Mouse (Mus musculus): ENCODE data around the gene Pithd1. TPM values are rescaled to one million over a fixed set of nuclear protein-coding genes. Genes with fewer than 3 reads are reported as not detected.
"Not testable (repeated sequence)": the region's sequence is repeated elsewhere in the genome, so short reads cannot be mapped to it uniquely, and the experiment has no call there.

The Pithd1 gene
- total RNA-seq, 2 experiments from 2014 or later = 82.7 to 91.9 TPM

DNA sequence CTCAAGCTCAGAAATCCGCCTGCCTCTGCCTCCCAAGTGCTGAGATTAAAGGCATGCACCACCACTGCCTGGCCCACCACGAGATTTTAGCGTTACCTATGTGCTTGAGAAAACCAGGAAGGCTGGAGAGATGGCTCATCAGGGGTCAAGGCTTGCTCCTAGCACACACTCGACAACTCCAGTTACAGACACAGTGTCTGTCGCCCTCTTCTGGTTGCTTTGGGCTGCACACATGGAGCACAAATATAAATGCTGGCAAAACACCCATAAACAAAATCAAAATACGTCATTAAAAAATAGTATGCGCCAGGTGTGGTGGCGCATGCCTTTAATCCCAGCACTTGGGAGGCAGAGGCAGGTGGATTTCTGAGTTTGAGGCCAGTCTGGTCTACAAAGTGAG is 46.0 kb downstream of the Pithd1 start:
- intact Hi-C loops (cut with DNase I); DNase-seq (ENCODE audit: low spot score in 2 of 2): not testable (repeated sequence)

DNA sequence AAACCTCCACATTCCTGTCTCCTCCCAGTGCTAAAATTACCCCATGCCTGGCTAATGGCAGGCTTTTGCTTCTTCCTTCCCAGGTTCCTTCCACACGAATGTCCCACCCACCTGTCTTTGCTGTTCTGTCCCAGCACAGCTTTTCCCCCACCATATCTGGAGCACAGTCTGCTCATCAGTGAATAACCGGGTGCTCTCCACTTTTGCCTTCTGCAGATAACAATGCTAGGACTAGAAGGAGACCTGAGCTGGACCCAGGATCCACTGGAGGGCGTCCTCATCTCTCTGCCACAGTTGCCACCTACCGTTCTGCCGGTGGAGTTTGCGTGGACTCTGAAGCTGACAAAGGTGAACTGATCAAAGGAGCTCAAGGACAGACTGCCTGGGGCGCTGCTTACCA is 48.2 kb downstream of the Pithd1 start:
- DNase-seq (ENCODE audit: low spot score in 2 of 2) = no peak
- intact Hi-C loops (cut with DNase I) = no loop called here

DNA sequence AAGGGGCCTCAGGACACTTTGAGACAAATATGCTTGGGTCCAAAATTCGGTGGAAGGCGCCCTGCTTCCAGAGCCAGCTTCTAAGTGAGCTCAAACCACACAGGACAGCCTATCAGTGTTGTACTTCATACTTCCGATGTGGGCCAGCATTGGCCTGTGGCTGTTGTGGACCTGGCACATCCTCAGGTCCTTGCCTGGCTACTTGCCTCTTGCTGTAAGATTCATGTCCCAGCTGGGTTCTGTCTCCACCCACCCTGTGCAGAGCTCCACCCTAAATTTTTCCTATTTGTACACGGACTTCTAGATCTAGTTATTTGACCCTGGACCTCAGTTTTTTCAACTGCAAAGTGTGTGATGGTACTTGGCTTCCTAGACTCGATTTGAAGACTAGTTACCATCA is 51.6 kb downstream of the Pithd1 start:
- no peak for DNase-seq (ENCODE audit: low spot score in 2 of 2)
- intact Hi-C loops (cut with DNase I) = no loop called here

DNA sequence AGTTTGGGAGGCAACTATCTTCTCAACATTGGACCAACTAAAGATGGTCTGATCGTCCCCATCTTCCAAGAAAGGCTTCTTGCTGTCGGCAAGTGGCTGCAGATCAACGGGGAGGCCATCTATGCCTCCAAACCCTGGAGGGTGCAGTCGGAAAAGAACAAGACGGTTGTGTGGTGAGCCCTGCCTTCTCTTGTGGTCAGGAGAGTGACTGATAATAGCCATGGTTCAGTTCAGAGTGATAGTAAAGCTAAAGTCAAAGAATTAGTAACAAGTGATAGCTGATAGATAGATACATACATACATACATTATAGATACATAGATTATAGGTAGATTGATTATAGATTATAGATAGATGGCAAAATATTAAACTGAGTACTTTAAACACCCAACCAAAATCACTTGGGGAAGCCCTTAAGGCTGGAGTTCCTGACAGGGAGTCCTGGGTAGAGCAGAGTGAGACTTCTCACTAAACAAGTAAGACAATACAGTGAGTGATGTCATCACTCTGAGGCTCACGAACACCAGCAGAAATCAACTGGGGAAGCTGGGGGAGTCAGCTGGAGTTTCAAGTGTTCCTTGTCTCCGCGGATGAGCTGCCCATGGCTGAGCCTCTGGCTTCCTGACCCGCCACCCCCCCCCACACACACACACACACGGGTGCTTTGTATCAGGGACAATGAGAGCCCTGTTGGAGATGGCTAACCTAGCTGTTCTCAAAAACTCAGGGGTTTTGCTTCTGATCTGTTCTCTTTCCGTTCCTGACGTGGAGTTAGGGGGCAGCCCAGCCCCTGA is 52.2 kb downstream of the Pithd1 start:
- intact Hi-C loops (cut with DNase I) = no loop called here
- DNase-seq (ENCODE audit: low spot score in 2 of 2) = no peak

DNA sequence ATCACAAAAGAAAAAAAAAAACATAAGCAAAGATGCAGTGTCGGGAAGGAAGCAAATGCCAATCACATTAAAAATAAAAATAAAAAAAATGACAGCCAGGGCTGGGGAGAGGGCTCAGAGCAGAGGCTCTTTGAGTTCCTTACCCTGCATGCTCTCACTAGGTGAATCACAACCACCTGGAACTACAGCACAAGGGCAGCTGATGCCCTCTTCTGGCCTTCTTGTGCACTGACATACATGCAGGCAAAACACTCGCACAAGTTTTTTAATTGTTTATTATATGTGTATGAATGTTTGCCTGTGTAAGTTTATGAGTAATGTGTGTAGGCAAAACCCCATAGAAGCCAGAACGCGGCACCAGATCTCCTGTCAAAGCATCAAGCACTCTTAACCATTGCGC is 55.2 kb downstream of the Pithd1 start:
- intact Hi-C loops (cut with DNase I) = loop anchor here (2.0 kb wide), 1 partner anchor 41 kb away; no protein-coding TSS in a partner anchor
- DNase-seq (ENCODE audit: low spot score in 2 of 2) = no peak

DNA sequence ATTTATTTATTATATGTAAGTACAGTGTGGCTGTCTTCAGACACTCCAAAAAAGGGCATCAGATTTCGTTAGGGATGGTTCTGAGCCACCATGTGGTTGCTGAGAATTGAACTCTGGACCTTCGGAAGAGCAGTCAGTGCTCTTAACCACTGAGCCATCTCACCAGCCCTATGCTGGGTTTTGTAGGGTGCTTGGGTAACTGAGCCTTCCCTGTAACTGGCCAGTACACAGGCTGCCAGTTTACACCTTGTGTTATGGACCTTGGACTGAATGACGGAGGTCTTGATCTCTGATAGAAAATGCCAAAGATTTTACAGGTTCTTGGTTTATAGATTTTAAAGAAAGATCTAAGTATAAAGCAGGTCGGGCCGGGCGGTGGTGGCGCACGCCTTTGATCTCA is 56.8 kb downstream of the Pithd1 start:
- DNase-seq (ENCODE audit: low spot score in 2 of 2) = no peak
- intact Hi-C loops (cut with DNase I) = loop anchor here (2.0 kb wide), 1 partner anchor 39 kb away; no protein-coding TSS in a partner anchor

DNA sequence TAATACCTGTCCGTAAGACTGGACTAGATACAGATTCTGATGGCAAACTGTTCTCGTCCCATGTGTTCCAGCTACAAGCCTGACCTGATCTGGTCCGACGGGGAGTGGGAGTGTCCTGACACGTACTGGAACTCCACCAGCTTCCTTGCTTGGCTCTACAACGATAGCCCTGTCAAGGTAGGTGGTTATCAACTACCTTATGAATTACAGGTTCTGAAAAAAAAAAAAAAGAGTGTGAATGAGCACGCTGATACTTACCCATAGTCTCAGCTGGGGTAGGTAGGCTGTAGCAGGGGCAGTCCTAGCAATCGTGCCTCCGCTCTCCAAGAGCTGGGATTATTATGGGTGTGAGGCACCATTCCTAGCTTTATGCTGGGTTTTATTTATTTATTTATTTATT is 57.2 kb downstream of the Pithd1 start:
- no peak for DNase-seq (ENCODE audit: low spot score in 2 of 2)
- intact Hi-C loops (cut with DNase I) = loop anchor here (2.0 kb wide), 1 partner anchor 39 kb away; no protein-coding TSS in a partner anchor

DNA sequence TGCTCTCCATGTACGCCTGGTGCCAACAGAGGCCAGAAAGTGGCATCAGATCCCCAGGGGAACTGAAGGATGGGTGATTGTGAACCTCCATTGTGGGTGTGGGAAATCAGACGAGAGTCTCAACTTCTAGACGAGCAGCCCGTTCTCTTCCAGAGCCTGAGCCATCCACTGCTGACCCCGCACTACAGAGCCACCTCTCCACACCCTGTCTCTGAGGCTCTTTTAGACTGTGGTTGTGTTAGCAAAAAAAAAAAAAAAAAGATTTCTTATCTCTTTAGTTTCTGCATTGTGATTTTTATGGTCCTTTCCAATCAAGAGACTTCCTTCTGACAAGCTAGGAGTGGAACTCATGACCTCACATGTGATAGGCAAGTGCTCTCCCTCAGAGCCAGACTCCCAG is 57.7 kb downstream of the Pithd1 start:
- intact Hi-C loops (cut with DNase I) = no loop called here
- no peak for DNase-seq (ENCODE audit: low spot score in 2 of 2)

DNA sequence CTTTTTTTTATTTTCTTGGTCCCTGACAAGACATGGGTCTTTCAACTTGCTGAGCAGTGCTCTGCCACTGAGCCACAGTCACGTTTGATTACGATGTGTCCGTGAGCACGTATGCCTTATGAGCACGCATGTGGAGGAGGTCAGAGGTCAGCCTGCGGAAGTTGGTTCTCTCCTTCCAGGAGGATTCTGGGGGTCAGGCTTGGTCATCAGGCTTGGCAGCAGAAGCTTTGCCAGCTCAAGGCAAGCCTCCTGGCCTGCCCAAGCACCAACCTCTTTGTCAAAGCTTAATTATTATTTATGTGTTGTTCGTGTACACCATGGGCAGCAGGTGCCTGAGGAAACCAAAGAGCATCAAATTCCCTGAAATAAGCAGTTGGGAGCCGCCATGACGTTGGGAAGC is 58.7 kb downstream of the Pithd1 start:
- no peak for DNase-seq (ENCODE audit: low spot score in 2 of 2)
- intact Hi-C loops (cut with DNase I) = no loop called here

DNA sequence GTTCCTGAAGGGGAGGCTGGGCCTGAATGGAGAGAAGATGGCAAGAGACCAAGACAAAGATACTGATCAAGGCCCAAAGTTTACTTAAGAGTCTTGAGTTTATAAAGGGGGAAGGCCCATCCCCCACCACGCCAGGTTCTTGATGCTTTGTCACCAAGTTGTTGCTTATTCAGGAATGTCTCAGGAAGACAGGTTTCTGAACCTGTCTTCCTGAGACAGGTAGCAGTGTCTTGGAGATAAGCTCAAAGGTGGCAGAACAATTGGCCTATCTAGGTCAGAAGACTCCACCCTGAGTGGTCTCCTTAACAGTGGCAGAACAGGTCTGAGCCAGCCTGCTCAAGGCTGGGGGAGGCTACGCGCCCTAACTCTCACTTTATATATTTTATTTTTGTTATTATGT is 60.2 kb downstream of the Pithd1 start:
- no peak for DNase-seq (ENCODE audit: low spot score in 2 of 2)
- intact Hi-C loops (cut with DNase I) = no loop called here

DNA sequence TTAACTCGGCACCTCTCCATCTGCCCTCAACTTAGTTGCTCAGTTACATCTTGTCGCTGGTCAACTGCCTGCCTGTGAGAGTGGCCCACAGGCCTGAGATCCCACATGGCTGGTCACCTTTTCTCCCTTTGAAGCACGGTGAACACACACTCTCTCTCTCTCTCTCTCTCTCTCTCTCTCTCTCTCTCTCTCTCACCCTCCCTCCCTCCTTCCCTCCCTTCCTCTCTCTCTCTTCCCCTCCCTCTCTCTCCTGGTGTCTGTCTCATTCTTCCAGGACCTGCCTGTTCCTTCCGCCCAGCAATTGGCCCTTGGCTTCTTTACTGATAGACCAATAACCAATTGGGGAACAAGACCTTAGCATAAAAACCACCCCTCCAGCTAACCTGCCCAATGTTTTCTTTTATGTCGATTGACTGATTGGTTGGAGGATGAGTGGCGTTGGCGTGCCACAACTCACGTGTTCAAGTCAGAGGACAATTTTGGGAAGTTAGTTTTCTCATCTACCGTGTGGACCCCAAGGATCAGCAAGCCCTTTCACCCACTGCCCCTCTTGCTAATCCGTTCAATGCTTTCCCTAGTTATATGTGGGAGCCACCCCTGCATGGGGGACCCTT is 60.8 kb downstream of the Pithd1 start:
- no peak for DNase-seq (ENCODE audit: low spot score in 2 of 2)
- intact Hi-C loops (cut with DNase I) = no loop called here

Other genes with a start within 250 kb of the Pithd1 start
- 1 to 10 TPM; 1.5 to 1.8 TPM for gene Myom3, start 227.5 kb downstream of the Pithd1 start, total RNA-seq (2021)
- gene Srsf10, start 131.5 kb downstream of the Pithd1 start, total RNA-seq (2021) = 10 to 100 TPM; 51.3 to 88.9 TPM
- 10 to 100 TPM; 41.2 to 44.6 TPM for gene Pnrc2, start 113.4 kb downstream of the Pithd1 start, total RNA-seq (2021)
- gene Cnr2, start 91.9 kb downstream of the Pithd1 start, total RNA-seq (2021) = under 1 TPM; 0.12 to 0.14 TPM
- gene Fuca1, start 66.5 kb downstream of the Pithd1 start, total RNA-seq (2021) = 10 to 100 TPM; 31.7 to 40.0 TPM
- gene Hmgcl, start 40.8 kb downstream of the Pithd1 start, total RNA-seq (2021) = 10 to 100 TPM; 28.9 to 30.6 TPM
- 10 to 100 TPM; 22.4 to 24.1 TPM for gene Gale, start 23.5 kb downstream of the Pithd1 start, total RNA-seq (2021)
- gene Lypla2, start 14.6 kb downstream of the Pithd1 start, total RNA-seq (2021) = 10 to 100 TPM; 80.0 to 86.1 TPM
- 10 to 100 TPM; 27.7 to 29.4 TPM for gene Eloa, start 34.5 kb upstream of the Pithd1 start, total RNA-seq (2021)
- 100 to 1,000 TPM; 248 to 256 TPM for gene Rpl11, start 66.2 kb upstream of the Pithd1 start, total RNA-seq (2021)
- 10 to 100 TPM; 35.3 to 40.7 TPM for gene Id3, start 156.2 kb upstream of the Pithd1 start, total RNA-seq (2021)
- under 1 TPM; 0.61 to 0.72 TPM for gene E2f2, start 185.1 kb upstream of the Pithd1 start, total RNA-seq (2021)
- gene Asap3, start 219.1 kb upstream of the Pithd1 start, total RNA-seq (2021) = 1 to 10 TPM; 2.2 to 2.5 TPM

All from left cerebral cortex, postnatal 36 days (tissue).